Mouse (Mus musculus) effector memory CD4-positive, alpha-beta T cell, adult 7 months (primary cell): ENCODE data around the gene Hist1h2be. TPM values are rescaled to one million over a fixed set of nuclear protein-coding genes. Genes with fewer than 3 reads are reported as not detected.

Experiments
- polyA plus RNA-seq: library from polyadenylated mRNA; unstranded; fragments of 100-300 nt; shearing (Covaris generic); gene quantifications from one replicate; pipeline ENCODE4 v1.2.1, GENCODE M21; 2017

The Hist1h2be gene
- polyA plus RNA-seq = 0.89 TPM

GRCm38 (mm10) chr13:23620733-23621531 lies at the start of gene Hist1h2be:
TSS of gene Hist1h2be (minus strand) at chr13:23621124.

DNA sequence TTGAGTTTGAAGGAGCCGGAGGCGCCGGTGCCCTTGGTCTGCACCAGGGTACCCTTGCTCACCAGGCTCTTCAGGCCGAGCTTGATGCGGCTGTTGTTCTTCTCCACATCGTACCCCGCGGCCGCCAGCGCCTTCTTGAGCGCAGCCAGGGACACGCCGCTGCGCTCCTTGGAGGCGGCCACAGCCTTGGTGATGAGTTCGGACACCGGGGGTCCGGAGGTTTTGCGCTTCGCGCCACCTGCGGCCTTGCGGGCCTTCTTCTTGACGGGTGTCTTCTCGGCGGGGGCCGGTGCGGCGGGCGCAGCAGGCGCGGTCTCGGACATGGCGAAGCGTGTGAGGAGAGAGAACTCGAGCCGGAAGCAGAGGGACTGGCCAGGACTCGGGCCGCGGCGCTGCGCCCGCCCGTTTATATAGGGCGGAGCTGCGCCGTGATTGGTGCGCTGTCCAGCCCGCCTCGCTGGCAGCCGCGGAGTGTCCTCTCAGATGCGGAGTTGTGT lies 1.3 kb upstream of the Hist1h2be start, which contains the start of gene Hist1h1e:
Hist1h1e (minus strand) TSS at position 384 of the 497 bp plus-strand sequence.

DNA sequence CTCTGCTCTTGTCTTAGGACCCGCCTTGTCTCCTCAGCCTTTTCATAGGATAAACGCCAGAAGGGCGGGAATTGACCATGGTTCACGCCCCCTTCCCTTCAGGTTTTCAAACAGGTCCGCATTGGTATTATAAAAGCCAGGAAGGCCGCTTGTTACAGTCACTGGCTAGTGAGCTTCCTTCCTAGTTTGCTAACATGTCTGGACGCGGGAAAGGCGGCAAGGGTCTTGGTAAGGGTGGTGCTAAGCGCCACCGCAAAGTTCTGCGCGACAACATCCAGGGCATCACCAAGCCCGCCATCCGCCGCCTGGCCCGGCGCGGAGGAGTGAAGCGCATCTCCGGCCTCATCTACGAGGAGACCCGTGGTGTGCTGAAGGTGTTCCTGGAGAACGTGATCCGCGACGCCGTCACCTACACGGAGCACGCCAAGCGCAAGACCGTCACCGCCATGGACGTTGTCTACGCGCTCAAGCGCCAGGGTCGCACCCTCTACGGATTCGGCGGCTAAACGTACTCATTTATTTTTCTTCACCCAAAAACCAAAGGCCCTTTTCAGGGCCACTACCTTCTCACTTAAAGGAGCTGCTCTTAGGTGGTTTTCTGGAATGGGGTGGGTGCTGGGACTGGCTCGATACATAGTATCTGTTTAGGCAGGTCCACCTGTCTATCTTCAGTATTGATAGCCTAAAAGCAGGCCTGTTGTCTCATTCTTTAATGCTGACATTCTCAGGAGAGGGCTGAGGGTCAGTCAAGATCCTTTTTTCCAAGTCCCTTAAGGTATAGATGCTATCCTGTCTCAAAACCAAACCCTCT lies 39.3 kb downstream of the Hist1h2be start, which contains the start of gene Hist1h4d:
Hist1h4d (plus strand) TSS at position 191 of the 811 bp plus-strand sequence.

DNA sequence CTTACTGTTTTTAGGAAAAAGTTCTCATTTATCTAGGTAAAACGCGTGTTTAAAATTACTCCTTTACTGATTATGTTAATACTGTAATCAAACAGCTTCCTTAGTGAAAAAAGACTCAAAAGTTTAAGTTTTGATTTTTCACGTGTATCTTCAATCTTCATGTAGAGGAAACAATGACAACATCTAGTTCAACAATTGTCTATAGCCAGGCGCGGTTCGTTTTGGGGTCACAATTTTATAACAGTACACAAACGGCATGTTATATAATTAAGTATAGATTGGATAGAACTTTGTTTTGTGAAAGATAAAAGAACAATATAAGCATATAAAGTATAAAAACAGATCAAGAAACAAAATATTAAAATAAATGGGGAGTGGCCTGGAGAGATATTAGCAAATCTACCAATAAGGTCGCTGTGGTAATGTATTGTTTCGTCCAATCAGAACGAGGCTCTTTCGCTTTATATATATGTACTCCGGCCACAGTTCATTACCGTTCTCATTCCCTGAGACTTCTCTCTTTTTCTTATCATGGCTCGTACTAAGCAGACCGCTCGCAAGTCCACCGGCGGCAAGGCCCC lies 45.6 kb downstream of the Hist1h2be start, which contains the start of gene Hist1h3d:
Hist1h3d (plus strand) TSS at position 493 of the 581 bp plus-strand sequence.

DNA sequence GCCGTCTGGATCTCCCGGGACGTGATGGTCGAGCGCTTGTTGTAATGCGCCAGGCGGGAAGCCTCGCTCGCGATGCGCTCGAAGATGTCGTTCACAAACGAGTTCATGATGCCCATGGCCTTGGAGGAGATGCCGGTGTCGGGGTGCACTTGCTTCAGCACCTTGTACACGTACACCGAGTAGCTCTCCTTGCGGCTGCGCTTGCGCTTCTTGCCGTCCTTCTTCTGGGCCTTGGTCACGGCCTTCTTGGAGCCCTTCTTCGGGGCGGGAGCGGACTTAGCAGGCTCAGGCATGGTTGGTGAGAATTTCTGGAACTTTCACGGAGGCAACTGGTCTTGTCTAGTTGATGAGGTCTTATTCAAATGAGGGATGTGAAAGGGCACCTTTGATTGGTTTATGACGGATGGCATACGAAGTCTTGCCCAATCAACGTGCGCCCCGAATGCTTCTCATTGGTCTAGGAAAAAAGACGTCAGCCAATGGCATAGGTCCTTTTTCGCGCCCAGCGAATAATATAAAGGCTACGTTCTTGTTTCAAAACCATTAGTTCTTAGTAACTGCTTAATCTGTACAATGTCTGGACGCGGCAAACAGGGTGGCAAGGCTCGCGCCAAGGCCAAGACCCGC lies 46.9 kb downstream of the Hist1h2be start, which contains the start of the genes Hist1h2bf and Hist1h2ad:
Hist1h2bf (minus strand) TSS at position 299 of the 627 bp plus-strand sequence.
Hist1h2ad (plus strand) TSS at position 484 of the 627 bp plus-strand sequence.

DNA sequence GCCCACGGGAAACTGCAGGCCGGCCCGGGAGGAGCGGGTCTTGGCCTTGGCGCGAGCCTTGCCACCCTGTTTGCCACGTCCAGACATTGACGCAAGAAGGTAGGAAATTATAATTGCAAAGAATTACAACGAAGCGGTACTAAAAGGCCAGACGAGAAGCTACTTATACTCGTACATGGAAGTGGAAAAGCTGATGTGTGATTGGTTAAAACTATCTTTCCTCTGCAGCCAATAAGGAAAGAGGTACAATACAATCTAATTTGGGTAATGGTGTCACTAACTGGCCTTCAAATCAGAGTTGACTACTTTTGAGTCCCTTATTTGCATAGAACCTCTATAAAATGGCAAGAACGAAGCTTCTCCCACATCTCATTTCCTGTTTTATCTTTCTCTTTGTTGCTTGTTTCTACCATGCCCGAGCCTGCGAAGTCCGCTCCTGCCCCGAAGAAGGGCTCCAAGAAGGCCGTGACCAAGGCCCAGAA lies 49.9 kb downstream of the Hist1h2be start, which contains the start of the genes Hist1h2ae and Hist1h2bg:
Hist1h2ae (minus strand) TSS at position 199 of the 482 bp plus-strand sequence.
Hist1h2bg (plus strand) TSS at position 375 of the 482 bp plus-strand sequence.

DNA sequence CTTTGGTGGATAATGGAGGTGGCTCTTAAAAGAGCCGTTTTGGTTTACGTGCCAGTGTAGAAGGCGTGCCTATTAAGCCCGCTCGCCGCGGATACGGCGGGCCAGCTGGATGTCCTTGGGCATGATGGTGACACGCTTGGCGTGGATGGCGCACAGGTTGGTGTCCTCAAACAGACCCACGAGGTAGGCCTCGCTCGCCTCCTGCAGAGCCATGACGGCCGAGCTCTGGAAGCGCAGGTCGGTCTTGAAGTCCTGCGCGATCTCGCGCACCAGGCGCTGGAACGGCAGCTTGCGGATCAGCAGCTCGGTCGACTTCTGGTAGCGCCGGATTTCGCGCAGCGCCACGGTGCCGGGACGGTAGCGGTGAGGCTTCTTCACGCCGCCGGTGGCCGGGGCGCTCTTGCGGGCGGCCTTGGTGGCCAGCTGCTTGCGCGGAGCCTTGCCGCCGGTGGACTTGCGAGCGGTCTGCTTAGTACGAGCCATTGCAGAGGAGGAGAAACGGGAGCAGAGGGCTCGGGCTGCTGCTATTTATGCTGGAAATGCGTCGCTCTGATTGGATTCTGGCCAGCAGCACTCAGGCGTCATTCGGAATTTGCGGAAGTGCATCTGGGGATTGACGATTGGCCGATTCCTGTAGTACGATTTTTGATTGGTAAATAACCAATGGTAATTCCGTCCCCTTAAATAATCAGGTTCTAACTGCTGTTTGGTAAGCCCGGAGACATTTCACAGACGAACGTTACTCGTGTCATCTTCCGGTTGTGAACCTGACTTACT lies 58.9 kb downstream of the Hist1h2be start, which contains the start of gene Hist1h3e:
Hist1h3e (minus strand) TSS at position 487 of the 777 bp plus-strand sequence.

DNA sequence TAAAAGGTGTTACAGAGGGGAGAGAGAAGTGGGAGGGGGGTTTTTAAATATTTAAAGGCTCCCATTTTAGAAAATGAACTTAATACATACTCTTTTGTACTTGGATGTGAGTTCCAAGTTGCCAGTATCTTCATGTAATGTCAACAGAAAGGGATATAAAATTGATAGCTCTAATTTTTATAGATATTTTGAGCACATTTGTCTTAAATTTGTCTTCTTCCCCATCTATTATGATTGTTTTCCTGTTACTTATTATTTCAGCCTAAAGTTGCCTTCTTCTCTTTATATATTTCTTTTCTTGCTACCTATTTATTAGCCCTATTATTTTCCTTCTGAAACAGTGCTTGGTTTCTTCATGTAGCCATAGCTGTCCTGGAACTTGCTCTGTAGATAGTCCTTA lies 68.0 kb downstream of the Hist1h2be start, which contains the start of gene Hist1h1d:
Hist1h1d (plus strand) TSS at position 301 of the 400 bp plus-strand sequence.

DNA sequence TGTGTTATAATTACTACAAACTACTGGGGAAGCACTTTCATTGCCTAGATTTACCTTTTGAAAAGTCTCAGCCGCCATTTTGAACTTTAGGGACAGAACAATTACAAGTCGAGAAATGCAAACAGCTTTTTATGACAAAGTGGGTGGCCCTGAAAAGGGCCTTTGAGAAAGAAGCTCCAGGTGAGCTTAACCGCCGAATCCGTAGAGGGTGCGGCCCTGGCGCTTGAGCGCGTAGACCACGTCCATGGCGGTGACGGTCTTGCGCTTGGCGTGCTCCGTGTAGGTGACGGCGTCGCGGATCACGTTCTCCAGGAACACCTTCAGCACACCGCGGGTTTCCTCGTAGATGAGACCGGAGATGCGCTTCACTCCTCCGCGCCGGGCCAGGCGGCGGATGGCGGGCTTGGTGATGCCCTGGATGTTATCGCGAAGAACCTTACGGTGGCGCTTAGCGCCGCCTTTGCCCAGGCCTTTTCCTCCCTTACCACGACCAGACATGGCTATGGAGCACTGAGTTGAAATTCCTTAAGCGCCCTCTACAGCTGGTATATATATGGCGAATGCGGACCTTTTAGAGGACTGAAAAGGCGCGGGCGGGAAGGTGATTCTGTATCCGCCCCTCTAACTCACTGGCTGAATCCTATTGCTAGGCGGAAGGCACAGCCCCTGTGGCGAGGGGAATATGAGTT lies 69.6 kb downstream of the Hist1h2be start, which contains the start of gene Hist1h4f:
Hist1h4f (minus strand) TSS at position 503 of the 689 bp plus-strand sequence.

GRCm38 (mm10) chr13:23543965-23544786 lies 76.7 kb downstream of the Hist1h2be start, which contains the start of gene Hist1h3f:
TSS of gene Hist1h3f (plus strand) at chr13:23544052.

GRCm38 (mm10) chr13:23542999-23543607 lies 77.8 kb downstream of the Hist1h2be start, which contains the start of gene Hist1h2bh:
TSS of gene Hist1h2bh (minus strand) at chr13:23543392.

GRCm38 (mm10) chr13:23535137-23536075 lies 85.5 kb downstream of the Hist1h2be start, which contains the start of gene Hist1h3g:
TSS of gene Hist1h3g (plus strand) at chr13:23535422.

Other genes starting within 250 kb of the Hist1h2be start
- gene Abt1, start 197.3 kb downstream of the Hist1h2be start, polyA plus RNA-seq = 14.3 TPM
- 0.33 TPM for gene Btn1a1, start 155.2 kb downstream of the Hist1h2be start, polyA plus RNA-seq
- gene Btn2a2, start 132.3 kb downstream of the Hist1h2be start, polyA plus RNA-seq = not detected
- gene Hist1h4h, start 90.1 kb downstream of the Hist1h2be start, polyA plus RNA-seq = 1.2 TPM
- gene Hist1h2af, start 87.2 kb downstream of the Hist1h2be start, polyA plus RNA-seq = not detected
- not detected for gene Hist1h3g, start 85.7 kb downstream of the Hist1h2be start, polyA plus RNA-seq
- 0.85 TPM for gene Hist1h2bh, start 77.7 kb downstream of the Hist1h2be start, polyA plus RNA-seq
- 0.99 TPM for gene Hist1h3f, start 77.1 kb downstream of the Hist1h2be start, polyA plus RNA-seq
- not detected for gene Hist1h4f, start 69.5 kb downstream of the Hist1h2be start, polyA plus RNA-seq
- 0.15 TPM for gene Hist1h1d, start 67.9 kb downstream of the Hist1h2be start, polyA plus RNA-seq
- 0.98 TPM for gene Hist1h3e, start 58.8 kb downstream of the Hist1h2be start, polyA plus RNA-seq
- gene Hist1h2ae, start 49.9 kb downstream of the Hist1h2be start, polyA plus RNA-seq = 1.8 TPM
- gene Hist1h2bg, start 49.7 kb downstream of the Hist1h2be start, polyA plus RNA-seq = not detected
- gene Hist1h2bf, start 46.9 kb downstream of the Hist1h2be start, polyA plus RNA-seq = not detected
- gene Hist1h2ad, start 46.7 kb downstream of the Hist1h2be start, polyA plus RNA-seq = not detected
- gene Hist1h3d, start 45.4 kb downstream of the Hist1h2be start, polyA plus RNA-seq = not detected
- 15.2 TPM for gene Hist1h4d, start 39.5 kb downstream of the Hist1h2be start, polyA plus RNA-seq
- gene Hist1h1e, start 1.4 kb upstream of the Hist1h2be start, polyA plus RNA-seq = 4.5 TPM
- not detected for gene Hist1h2ac, start 62.8 kb upstream of the Hist1h2be start, polyA plus RNA-seq
- gene Hist1h2bc, start 63.1 kb upstream of the Hist1h2be start, polyA plus RNA-seq = 12.6 TPM
- not detected for gene Hist1h1t, start 74.7 kb upstream of the Hist1h2be start, polyA plus RNA-seq
- gene Hist1h4c, start 77.3 kb upstream of the Hist1h2be start, polyA plus RNA-seq = 3.6 TPM
- gene Hfe, start 89.7 kb upstream of the Hist1h2be start, polyA plus RNA-seq = not detected
- gene Hist1h1c, start 117.7 kb upstream of the Hist1h2be start, polyA plus RNA-seq = 38.7 TPM
- gene Hist1h3c, start 124.5 kb upstream of the Hist1h2be start, polyA plus RNA-seq = not detected
- not detected for gene Hist1h2bb, start 125.6 kb upstream of the Hist1h2be start, polyA plus RNA-seq
- not detected for gene Hist1h2ab, start 130.0 kb upstream of the Hist1h2be start, polyA plus RNA-seq
- not detected for gene Hist1h3b, start 131.1 kb upstream of the Hist1h2be start, polyA plus RNA-seq
- gene Hist1h4b, start 135.9 kb upstream of the Hist1h2be start, polyA plus RNA-seq = 6.7 TPM
- gene Hist1h4a, start 140.1 kb upstream of the Hist1h2be start, polyA plus RNA-seq = 1.1 TPM
- gene Hist1h3a, start 141.3 kb upstream of the Hist1h2be start, polyA plus RNA-seq = 3.4 TPM
- gene Hist1h1a, start 142.5 kb upstream of the Hist1h2be start, polyA plus RNA-seq = not detected
- not detected for gene Trim38, start 148.8 kb upstream of the Hist1h2be start, polyA plus RNA-seq
- not detected for gene Slc17a2, start 185.9 kb upstream of the Hist1h2be start, polyA plus RNA-seq
- gene Slc17a3, start 218.3 kb upstream of the Hist1h2be start, polyA plus RNA-seq = not detected
- gene Slc17a1, start 246.6 kb upstream of the Hist1h2be start, polyA plus RNA-seq = 0.73 TPM